Mouse (Mus musculus): ENCODE measurements around the gene Ccdc71.

Ccdc71 gene

DNA sequence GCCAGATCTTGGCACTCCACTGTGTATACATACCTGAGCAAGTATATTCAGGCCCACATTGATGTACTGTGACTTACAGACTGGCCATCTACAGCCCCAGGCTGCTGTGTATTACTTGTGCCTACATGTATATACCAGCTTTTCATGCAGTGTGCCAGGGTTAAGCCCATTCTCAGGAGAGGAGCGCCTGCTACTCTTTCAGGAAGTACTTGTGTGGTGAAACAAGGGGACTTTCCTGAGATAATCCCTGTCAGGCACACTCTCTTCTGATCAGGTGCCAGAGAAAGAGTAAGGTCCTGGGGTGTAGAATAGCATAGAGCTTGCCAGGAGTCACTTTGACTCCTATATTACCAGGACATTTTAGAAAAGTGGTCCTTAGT is 398 bp upstream of the Ccdc71 start:
- DNase-seq: no peak

DNA sequence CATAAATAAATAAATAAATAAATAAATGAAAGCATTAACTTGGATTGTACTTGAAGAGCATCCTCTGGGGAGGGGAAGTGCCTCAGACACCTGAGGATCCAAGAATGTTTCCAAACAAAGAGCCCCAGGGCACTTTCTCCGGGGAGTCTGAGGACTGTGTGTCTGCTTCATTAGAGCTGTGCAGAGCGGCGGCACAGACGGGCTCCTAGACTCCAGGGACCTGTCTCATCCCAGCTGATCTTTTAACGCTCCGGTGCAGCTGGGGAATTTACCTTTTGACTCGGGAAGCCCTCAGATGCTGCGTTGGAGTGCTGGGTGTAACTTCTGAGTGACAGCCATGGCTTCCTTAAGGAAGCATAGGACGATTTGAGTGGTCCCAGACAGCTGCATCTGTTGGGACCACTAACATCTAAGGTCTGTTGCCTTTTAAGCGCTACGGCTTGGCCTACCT is 879 bp downstream of the Ccdc71 start, which contains the start of gene Klhdc8b:
Klhdc8b (minus strand) TSS at position 401 of the 451 bp plus-strand sequence.
- DNase-seq: no peak

- no peak for DNase-seq
Measured at GRCm38 (mm10) chr9:108461675-108462074, 1.3 kb downstream of the Ccdc71 start.

DNA sequence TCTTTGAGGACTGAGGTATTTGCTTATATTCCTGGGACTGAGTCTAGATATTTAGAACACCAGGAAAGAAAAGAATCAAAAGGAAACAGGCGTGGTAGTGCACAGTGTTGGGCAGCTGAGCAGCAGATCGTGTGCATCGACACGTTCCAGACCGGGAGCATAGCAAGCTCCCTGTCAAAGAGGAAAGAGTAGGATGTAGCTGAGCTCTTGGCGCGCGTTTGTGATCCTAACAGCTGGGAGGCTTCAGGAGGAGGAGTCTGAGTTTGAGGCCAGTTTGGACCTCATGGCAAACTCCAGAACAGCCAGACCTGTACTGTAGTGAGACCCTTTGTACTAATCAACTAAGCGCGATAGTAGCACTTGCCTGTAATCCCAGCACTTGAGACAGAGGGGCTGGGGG is 1.9 kb downstream of the Ccdc71 start:
- DNase-seq: peak; percentile 43 to 78

DNA sequence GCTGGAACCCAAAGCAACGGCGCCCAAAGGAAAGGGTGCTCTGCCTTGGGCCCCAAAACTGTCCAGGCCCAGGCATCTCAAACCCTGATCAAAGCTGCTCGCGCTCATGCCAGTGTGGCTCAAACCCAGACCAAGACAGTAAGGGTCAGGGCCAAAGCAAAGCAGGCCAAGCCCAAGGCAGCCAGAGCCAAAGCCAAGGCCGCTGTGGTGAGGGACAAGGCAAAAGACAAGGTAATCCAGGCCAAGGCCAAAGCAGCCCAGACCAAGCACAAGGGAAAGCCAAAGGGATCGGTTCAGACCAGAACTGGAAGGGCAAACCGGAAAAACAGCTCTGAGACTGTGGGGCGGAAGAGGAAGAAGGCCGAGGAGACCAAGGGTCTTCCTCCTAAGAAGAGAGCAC is 3.4 kb downstream of the Ccdc71 start:
- DNase-seq: peak in 1 of 2 experiments; percentile 19

DNA sequence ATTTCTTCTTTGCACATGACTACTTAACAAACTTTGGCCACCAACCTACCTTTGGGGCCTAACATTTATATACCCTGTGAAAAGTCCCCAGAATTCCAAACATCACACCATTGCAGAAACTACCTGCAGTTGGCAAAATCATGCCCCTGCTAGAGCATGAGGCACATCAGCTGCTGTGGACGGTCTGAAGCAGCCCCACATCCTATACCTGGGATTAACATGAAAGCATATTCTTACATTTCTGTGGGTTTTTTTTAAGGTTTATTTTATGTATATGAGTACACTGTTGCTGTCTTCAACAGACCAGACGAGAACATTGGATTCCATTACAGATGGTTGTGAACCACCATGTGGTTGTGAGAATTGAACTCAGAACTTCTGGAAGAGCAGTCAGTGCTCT is 5.9 kb downstream of the Ccdc71 start:
- no peak for DNase-seq

GRCm38 (mm10) chr9:108469430-108469829 is 9.1 kb downstream of the Ccdc71 start:
- no peak for DNase-seq

DNA sequence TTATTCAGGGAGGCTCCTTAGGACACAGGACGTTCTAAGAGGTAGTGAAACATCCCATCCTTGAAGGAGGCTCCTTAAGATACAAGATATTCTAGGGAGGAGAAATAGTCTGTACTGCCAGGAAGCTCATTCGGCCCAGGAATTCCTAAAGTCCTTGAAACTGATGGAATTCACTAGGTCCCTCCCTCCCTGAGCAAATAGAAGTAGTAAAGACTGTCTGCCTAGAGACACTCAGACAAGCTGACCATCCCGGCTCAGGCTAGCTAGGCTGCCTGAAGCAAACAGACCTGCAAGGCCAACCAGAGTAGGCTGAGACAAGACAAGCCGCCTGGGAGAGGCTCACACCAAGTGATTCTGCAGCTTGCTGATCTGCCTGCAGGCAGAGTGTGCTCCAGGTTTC is 9.5 kb downstream of the Ccdc71 start:
- DNase-seq: no peak

DNA sequence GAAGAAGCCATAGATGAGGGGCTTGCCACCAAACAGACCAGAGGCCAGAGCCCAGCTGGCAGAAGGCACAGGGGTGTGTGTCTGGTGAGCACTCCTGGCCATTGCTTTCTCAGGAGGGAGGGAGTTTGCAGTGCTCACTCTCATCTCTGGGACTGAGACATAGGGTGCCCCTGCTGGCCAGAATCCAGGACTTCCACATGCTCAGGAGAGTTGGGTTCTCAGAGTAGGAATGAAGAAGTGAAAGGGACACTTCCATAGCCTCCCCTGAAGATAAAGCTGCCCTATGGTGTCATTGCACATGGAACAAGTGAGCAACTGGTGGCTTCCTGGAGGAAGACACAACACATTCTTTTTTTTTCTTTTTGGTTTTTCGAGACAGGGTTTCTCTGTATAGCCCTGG is 14.2 kb downstream of the Ccdc71 start:
- DNase-seq: peak in 1 of 2 experiments; percentile 20

DNA sequence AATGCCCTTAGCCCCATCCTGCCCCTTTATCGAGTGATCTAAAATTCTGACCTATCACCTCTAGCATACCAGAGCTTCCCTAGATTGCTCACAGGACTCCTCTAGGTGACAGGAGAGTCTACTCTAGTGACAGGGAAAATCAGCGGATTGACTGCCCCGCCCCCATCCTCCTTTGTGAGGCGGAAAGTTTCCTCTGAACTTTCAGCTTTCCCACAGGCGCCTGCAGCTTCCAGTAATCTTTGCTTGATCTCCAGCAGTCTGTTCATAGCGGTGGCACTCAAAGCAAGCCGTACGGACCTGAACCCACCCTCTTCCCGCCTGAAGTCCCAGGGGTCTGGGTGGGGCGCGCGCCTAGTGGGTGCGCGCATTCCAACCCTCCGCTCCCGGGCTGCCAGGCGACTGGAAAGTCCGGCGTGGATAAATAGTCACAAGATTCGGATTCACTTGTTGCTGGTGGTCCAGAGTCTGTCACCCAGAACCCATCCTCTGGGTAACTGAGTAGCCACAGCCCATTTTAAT is 18.4 kb downstream of the Ccdc71 start:
- peak; percentile 91 to 92 for DNase-seq

GRCm38 (mm10) chr9:108479241-108479640 is 18.9 kb downstream of the Ccdc71 start:
- DNase-seq: peak; percentile 24 to 29

DNA sequence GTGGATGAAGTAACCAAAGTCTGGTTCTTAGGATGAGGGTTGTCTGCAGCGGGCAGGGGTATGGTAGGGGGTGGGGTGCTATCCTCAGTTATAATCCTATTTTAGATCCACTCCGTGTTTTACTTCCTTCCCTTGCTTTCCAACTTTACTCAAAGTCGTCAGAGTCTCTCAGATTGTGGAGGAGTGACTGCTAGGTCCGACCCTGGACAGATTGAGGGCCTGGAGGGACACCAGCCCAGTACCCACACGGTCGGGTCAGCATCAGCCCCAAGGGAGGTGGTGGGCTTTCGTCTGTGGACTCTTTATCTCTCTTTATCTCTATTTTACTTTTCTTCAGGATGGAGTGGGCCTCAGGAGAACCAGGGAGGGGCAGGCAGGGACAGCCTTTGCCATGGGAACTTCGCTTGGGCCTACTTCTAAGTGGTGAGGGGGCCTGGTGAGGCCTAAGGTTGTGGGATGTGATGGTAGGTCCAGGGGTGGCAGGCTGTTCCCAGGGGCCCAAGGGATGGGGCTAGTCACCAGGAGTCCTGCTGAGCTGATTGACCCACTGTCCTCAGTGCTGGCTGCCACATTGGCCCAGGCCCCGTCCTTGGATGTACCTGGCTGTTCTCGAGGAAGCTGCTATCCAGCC is 19.5 kb downstream of the Ccdc71 start, which contains the start of gene Lamb2:
Lamb2 (plus strand) TSS at position 16 of the 631 bp plus-strand sequence.
- peak; percentile 54 to 55 for DNase-seq

GRCm38 (mm10) chr9:108480813-108481519 is 20.6 kb downstream of the Ccdc71 start:
- DNase-seq: no peak

DNA sequence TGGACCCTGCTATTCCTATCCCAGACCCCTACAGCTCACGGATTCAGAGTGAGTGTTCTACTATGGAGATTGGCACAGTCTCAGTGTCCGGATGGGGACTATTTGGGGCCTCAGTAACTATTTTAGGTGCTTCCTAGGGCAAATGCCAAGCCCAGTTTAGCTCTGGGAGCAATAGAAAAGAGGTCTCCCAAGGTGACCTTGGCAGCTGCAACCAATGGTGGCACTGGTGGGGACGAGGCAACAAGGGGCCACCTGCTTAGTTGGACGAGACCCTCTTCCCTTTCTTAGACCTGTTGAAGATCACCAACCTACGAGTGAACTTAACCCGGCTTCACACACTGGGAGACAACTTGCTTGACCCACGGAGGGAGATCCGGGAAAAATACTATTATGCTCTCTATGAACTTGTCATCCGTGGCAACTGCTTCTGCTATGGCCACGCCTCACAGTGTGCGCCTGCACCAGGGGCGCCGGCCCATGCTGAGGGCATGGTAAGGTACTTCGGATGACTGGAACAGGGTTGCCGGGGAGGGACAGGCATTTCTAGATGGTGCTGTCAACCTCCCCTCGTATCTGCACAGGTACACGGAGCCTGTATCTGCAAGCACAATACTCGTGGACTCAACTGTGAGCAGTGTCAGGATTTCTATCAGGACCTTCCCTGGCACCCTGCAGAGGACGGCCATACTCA is 21.3 kb downstream of the Ccdc71 start:
- DNase-seq: no peak

DNA sequence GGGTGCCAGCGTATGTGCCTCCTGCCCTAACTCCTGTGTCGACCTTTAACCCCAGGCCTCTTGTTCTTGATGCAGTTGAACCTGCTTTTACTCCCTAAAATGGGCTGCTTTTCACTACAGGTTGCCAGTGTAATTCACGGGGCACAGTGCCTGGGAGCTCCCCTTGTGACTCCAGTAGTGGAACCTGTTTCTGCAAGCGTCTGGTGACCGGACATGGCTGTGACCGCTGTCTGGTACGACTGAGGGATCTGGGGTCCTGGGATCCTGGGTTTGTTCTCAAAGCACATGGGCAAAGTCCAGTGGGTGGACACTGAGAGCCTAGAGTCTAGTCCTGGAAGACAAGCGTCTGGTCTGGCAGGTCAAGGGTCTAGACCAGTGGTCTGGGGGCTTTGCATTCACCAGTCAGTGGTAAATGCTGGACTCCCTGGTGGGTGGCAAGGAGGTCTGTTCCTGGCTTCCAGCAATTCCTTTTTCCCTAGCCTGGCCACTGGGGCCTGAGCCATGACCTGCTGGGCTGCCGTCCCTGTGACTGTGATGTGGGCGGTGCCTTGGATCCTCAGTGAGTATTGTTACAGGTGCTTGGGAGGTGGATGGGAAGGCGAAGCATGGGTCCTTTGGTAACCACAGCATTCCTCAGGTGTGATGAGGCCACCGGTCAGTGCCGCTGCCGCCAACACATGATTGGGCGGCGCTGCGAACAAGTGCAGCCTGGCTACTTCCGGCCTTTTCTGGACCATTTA is 22.9 kb downstream of the Ccdc71 start:
- DNase-seq: peak in 1 of 2 experiments; percentile 19

GRCm38 (mm10) chr9:108484021-108484420 is 23.7 kb downstream of the Ccdc71 start:
- peak in 1 of 2 experiments; percentile 21 for DNase-seq

DNA sequence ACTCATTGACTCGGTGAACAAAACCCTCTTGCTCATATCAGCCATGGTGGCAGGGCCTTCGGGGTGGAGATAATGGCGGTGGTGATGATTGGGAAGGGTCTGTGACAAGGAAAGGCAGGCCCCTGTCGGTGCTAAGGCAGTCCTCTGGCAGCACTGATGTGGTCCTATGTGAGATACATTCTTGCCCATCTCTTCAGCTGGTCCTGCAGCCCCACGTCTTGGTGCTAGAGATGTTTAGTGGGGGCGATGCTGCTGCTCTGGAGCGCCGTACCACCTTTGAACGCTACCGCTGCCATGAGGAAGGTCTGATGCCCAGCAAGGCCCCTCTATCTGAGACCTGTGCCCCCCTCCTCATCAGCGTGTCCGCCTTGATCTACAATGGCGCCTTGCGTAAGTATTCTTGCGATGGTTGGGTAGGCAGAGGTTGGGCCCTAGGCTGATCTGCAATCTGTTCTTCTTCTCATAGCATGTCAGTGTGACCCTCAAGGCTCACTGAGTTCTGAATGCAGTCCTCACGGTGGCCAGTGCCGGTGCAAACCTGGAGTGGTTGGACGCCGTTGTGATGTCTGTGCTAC is 25.1 kb downstream of the Ccdc71 start:
- DNase-seq: peak in 1 of 2 experiments; percentile 21

DNA sequence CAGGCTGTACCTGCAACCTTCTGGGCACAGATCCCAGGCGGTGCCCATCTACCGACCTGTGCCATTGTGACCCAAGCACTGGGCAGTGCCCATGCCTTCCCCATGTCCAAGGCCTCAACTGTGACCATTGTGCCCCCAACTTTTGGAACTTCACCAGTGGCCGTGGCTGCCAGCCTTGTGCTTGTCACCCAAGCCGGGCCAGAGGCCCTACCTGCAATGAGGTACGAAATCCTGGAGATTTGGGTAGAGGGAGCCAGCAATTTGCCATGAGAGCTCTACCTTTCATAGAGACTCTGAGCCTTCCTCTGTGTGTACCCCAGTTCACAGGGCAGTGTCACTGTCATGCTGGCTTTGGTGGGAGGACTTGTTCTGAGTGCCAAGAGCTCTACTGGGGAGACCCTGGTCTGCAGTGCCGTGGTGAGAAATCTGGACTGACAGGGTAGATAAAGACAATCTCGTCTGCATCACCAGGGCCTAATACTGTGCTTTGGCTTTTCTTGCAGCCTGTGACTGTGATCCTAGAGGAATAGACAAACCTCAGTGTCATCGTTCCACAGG is 26.7 kb downstream of the Ccdc71 start:
- no peak for DNase-seq

DNA sequence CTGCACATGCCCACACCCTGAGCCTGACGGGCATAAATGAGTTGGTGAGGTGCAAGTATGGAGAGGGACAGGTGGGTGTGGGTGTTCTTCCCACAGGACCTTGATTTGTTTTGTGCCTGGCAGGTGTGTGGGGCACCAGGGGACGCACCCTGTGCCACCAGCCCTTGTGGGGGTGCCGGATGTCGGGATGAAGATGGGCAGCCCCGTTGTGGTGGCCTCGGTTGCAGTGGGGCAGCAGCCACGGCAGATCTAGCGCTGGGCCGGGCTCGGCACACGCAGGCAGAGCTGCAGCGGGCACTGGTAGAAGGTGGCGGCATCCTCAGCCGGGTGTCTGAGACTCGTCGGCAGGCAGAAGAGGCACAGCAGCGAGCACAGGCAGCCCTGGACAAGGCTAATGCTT is 28.1 kb downstream of the Ccdc71 start:
- no peak for DNase-seq

GRCm38 (mm10) chr9:108489215-108489614 is 28.9 kb downstream of the Ccdc71 start:
- DNase-seq: no peak

- DNase-seq: no peak
Measured at GRCm38 (mm10) chr9:108489702-108490558, 29.6 kb downstream of the Ccdc71 start.

Data from lung, postnatal 4 days (tissue).